Mouse (Mus musculus): Measurements from ENCODE around the gene Nsa2.

- TF ChIP-seq POLR2A (IDR thresholded peaks at IDR 0.05; ENCODE audit: control insufficient read depth in 1 of 2, insufficient read depth in 1 of 2, low read depth in 1 of 2, low read length in 2 of 2, poor library complexity in 1 of 2) (no peak), EP300 (IDR thresholded peaks at IDR 0.05; ENCODE audit: low read depth in 1 of 2, low read length in 2 of 2) (no peak), MEF2A (IDR thresholded peaks at IDR 0.05; ENCODE audit: extremely low read depth, insufficient replicate concordance, low read depth, low read length, poor library complexity, severe bottlenecking) (no peak)
These were observed 28.7 kb downstream of the Nsa2 start for GRCm38 (mm10) chr13:97109046-97109445.

All from MEL (cell line).